Comparison of ENCODE assay signal across 9 mouse cellular contexts in the genomic region with DNA sequence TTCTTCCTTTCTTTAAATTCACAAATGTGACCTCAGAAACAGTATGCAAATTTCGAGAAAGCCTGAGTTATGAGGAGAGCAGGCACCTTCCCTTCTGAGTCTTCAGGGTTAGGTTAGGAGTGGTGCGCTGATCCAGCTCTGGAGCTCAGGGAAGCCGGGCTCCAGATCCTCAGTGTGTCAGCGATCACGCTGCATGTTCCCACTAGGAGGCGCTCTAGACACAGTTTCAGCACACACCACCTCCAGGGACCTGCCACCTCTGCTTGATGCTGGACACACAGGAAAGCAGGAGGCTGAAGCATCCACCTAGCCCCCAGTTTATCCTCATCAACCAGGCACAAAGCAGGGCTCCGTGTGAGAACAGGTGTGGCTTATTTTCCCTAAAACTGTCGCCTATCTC.
DNase-seq lines count a peak whose midpoint lies in the region; ATAC-seq lines count a peak whose summit lies in the region.
"Had no signal": no experiment of that assay in that cellular context is flagged by ENCODE, and none has a peak within 500 bp of the region (broad histone marks: within the 10 kb centered on the region; RNA-seq: fewer than 3 reads in every experiment).

No protein-coding gene starts in this region.

- no peaks in the 10 kb centered on the region for H3K36me3 ChIP-seq in midbrain, embryonic 12.5 days
- H3K36me3 ChIP-seq: limb, embryonic 13.5 days had no signal

- H3K4me1 ChIP-seq in midbrain, embryonic 12.5 days = no peaks in the 10 kb centered on the region; the same call in 1 of the 2 replicates
- H3K4me1 ChIP-seq: limb, embryonic 13.5 days had no signal

- no peaks in the 10 kb centered on the region for H3K9me3 ChIP-seq in midbrain, embryonic 12.5 days
- H3K9me3 ChIP-seq: limb, embryonic 13.5 days had no signal

- H3K9ac ChIP-seq in midbrain, embryonic 12.5 days (replicated peaks) = no peak overlapping the region
- H3K9ac ChIP-seq: limb, embryonic 13.5 days had no signal

- H3K4me2 ChIP-seq in midbrain, embryonic 12.5 days (replicated peaks) = no peak overlapping the region
- H3K4me2 ChIP-seq: limb, embryonic 13.5 days had no signal

- peak; percentile 71 to 88 for DNase-seq in adrenal gland, adult (ENCODE audit: inconsistent age in 2 of 2, low spot score in 1 of 2)
- peak; percentile 58 to 65 for DNase-seq in cerebellum, adult 18-20 months
- peak; percentile 36 for DNase-seq in kidney, adult 11 months
- peak; percentile 64 to 71 for DNase-seq in left cerebral cortex, postnatal 10 days (ENCODE audit: extremely low spot score in 1 of 2, low spot score in 2 of 2)
- peak; percentile 38 to 59 for DNase-seq in spleen, adult 18-20 months
- no peak for DNase-seq in T-cell, adult 2 months (ENCODE audit: low spot score)

- intact Hi-C loops in left cerebral cortex, postnatal 10 days (cut with DNase I) = loop anchor here (5.0 kb wide), 3 partner anchors 179 to 1224 kb away; a partner anchor contains a TSS

- H3K27me3 ChIP-seq in midbrain, embryonic 12.5 days = peaks cover 10% of the 10 kb centered on the region; the same call in 1 of the 2 replicates

- WGBS in midbrain, embryonic 12.5 days = 6% methylated on average over 8 of the region's 8 CpGs

- peak; percentile 95 for ATAC-seq in frontal cortex, adult (ENCODE audit: low TSS enrichment)
- peak; percentile 56 for ATAC-seq in midbrain, embryonic 12.5 days (ENCODE audit: low FRiP score, low read depth)

- H3K4me3 ChIP-seq in midbrain, embryonic 12.5 days = no peak overlapping the region
- H3K4me3 ChIP-seq: limb, embryonic 13.5 days had no signal

- no peak overlapping the region for H3K27ac ChIP-seq in midbrain, embryonic 12.5 days (replicated peaks)
- H3K27ac ChIP-seq: limb, embryonic 13.5 days had no signal
